14 mouse cellular contexts compared by ENCODE assay signal in the genomic region with DNA sequence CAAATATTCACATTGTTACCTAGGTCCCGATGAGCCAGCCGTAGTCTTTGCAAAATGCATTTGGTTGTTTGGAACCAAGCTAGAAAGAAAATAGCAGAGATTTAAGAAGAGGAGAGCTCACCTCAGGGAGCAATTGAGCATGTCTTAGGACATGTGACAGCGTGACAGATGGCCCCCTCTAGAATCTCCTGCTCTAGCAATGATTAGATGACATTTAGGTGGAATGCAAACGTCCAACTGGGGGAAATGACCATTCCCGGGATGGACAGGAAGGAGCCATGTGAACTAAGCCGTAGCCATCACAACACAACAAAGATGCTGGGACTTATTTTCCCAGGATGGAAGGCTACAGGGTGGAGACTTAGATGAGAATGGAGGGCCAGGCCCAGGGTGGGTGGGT. TPM values are rescaled to one million over a fixed set of nuclear protein-coding genes. Genes with fewer than 3 reads are reported as not detected.
A peak's percentile ranks its signal among the peaks of the same experiment; 100 is the strongest.
DNase-seq lines count a peak whose midpoint lies in the region; ATAC-seq and TF ChIP-seq lines count a peak whose summit lies in the region.
"Had no signal": no experiment of that assay in that cellular context is flagged by ENCODE, and none has a peak within 500 bp of the region (broad histone marks: within the 10 kb centered on the region; RNA-seq: fewer than 3 reads in every experiment).

No protein-coding gene starts in this region.

- TF ChIP-seq CTCF in forebrain, postnatal 0 days (IDR thresholded peaks at IDR 0.05; ENCODE audit: low read depth), result no peak

- ATAC-seq in forebrain, postnatal 0 days, result no peak
- no peak for ATAC-seq in forebrain, embryonic 12.5 days (ENCODE audit: low FRiP score)
- no peak for ATAC-seq in frontal cortex, adult (ENCODE audit: low TSS enrichment)

- H3K36me3 ChIP-seq in forebrain, embryonic 10.5 days (replicated peaks), result peaks cover 13% of the 10 kb centered on the region
- no peaks in the 10 kb centered on the region for H3K36me3 ChIP-seq in forebrain, postnatal 0 days (ENCODE audit: insufficient read depth)
- no peaks in the 10 kb centered on the region for H3K36me3 ChIP-seq in forebrain, embryonic 12.5 days (replicated peaks)
- no peaks in the 10 kb centered on the region for H3K36me3 ChIP-seq in limb, embryonic 10.5 days
- H3K36me3 ChIP-seq: liver, embryonic 13.5 days had no signal

- peaks cover 52% of the 10 kb centered on the region for H3K27me3 ChIP-seq in forebrain, embryonic 10.5 days (ENCODE audit: poor library complexity, severe bottlenecking)
- no peaks in the 10 kb centered on the region for H3K27me3 ChIP-seq in forebrain, postnatal 0 days (ENCODE audit: insufficient read depth, low read length)
- H3K27me3 ChIP-seq in forebrain, embryonic 12.5 days, result peaks cover 48% of the 10 kb centered on the region
- H3K27me3 ChIP-seq in limb, embryonic 10.5 days (ENCODE audit: low read depth, poor library complexity, severe bottlenecking), result no peaks in the 10 kb centered on the region
- H3K27me3 ChIP-seq: liver, embryonic 13.5 days had no signal

- no peaks in the 10 kb centered on the region for H3K9me3 ChIP-seq in forebrain, embryonic 10.5 days
- H3K9me3 ChIP-seq in forebrain, postnatal 0 days (ENCODE audit: low read length), result no peaks in the 10 kb centered on the region
- H3K9me3 ChIP-seq in forebrain, embryonic 12.5 days, result no peaks in the 10 kb centered on the region
- no peaks in the 10 kb centered on the region for H3K9me3 ChIP-seq in limb, embryonic 10.5 days (replicated peaks)
- H3K9me3 ChIP-seq: liver, embryonic 13.5 days had no signal

- H3K4me2 ChIP-seq in forebrain, postnatal 0 days (ENCODE audit: low read depth), result no peak overlapping the region
- no peak overlapping the region for H3K4me2 ChIP-seq in forebrain, embryonic 12.5 days
- H3K4me2 ChIP-seq: liver, embryonic 13.5 days had no signal

- peak overlapping the region; percentile 89 for H3K27ac ChIP-seq in forebrain, embryonic 10.5 days
- H3K27ac ChIP-seq in forebrain, postnatal 0 days (ENCODE audit: low read depth, low read length), result no peak overlapping the region
- peak overlapping the region; percentile 89 for H3K27ac ChIP-seq in forebrain, embryonic 12.5 days
- peak overlapping the region; percentile 88 for H3K27ac ChIP-seq in limb, embryonic 10.5 days
- H3K27ac ChIP-seq: kidney, postnatal 0 days; liver, embryonic 13.5 days had no signal

- DNase-seq in forebrain, embryonic 10.5 days (ENCODE audit: extremely low spot score, low spot score), result no peak
- no peak for DNase-seq in forebrain, postnatal 0 days
- DNase-seq in brain, adult 2 months (ENCODE audit: low read depth, low spot score), result peak; percentile 62
- no peak for DNase-seq in limb, embryonic 10.5 days (ENCODE audit: low spot score)
- no peak for DNase-seq in spleen, adult 12 weeks (ENCODE audit: low spot score)
- DNase-seq in urinary bladder, adult 18-20 months (ENCODE audit: low spot score in 2 of 2), result no peak
- DNase-seq: B cell, adult 2 months; liver, embryonic 13.5 days; lung, postnatal 36 days; right cerebral cortex, postnatal 14 days; thymus, postnatal 14 days had no signal

- 73% methylated on average over 6 of the region's 6 CpGs for WGBS in forebrain, embryonic 10.5 days
- 55% methylated on average over 6 of the region's 6 CpGs for WGBS in forebrain, postnatal 0 days
- WGBS in forebrain, embryonic 12.5 days, result 73% methylated on average over 6 of the region's 6 CpGs
- WGBS in limb, embryonic 10.5 days, result 32% methylated on average over 6 of the region's 6 CpGs

- peaks cover 78% of the 10 kb centered on the region for H3K4me1 ChIP-seq in forebrain, embryonic 10.5 days
- 0 out of 2 replicates have a peak, but pooled peaks cover 5% of the 10 kb centered on the region for H3K4me1 ChIP-seq in forebrain, postnatal 0 days (ENCODE audit: insufficient read depth)
- H3K4me1 ChIP-seq in forebrain, embryonic 12.5 days, result peaks cover 56% of the 10 kb centered on the region
- peaks cover 81% of the 10 kb centered on the region for H3K4me1 ChIP-seq in limb, embryonic 10.5 days
- H3K4me1 ChIP-seq: liver, embryonic 13.5 days had no signal

- H3K4me3 ChIP-seq in forebrain, embryonic 10.5 days, result no peak overlapping the region
- no peak overlapping the region for H3K4me3 ChIP-seq in forebrain, postnatal 0 days (ENCODE audit: low read depth, low read length)
- no peak overlapping the region for H3K4me3 ChIP-seq in forebrain, embryonic 12.5 days (replicated peaks)
- H3K4me3 ChIP-seq in limb, embryonic 10.5 days, result no peak overlapping the region
- H3K4me3 ChIP-seq: liver, embryonic 13.5 days had no signal

- no peak overlapping the region for H3K9ac ChIP-seq in forebrain, postnatal 0 days
- no peak overlapping the region for H3K9ac ChIP-seq in forebrain, embryonic 12.5 days
- H3K9ac ChIP-seq: liver, embryonic 13.5 days had no signal

RNA-seq across cellular contexts. Expression of gene Nepro, which starts 57.0 kb away (rescaled TPM):
- 15.4 and 17.1 TPM in 2 replicates for polyA plus RNA-seq in forebrain, embryonic 10.5 days (2016; fragmentation: Nextera tagmentation; extraction: Ambion mirVana)
- total RNA-seq in forebrain, postnatal 0 days (2014; rRNA removed), result 4.0 and 5.4 TPM in 2 replicates
- polyA plus RNA-seq in forebrain, postnatal 0 days (2015; fragmentation: Nextera tagmentation; extraction: Ambion mirVana), result 1.7 and 2.2 TPM in 2 replicates
- 9.9 and 10.4 TPM in 2 replicates for polyA plus RNA-seq in forebrain, embryonic 12.5 days (2016; fragmentation: Nextera tagmentation; extraction: Ambion mirVana)
- polyA plus RNA-seq in limb, embryonic 10.5 days (2016; fragmentation: Nextera tagmentation; extraction: Ambion mirVana), result 14.0 and 15.7 TPM in 2 replicates
